Mouse (Mus musculus) left cerebral cortex, adult 2 months (tissue): ENCODE results near the gene Crebbp. TPM values are rescaled to one million over a fixed set of nuclear protein-coding genes. Genes with fewer than 3 reads are reported as not detected.
"Not testable (repeated sequence)": the region's sequence is repeated elsewhere in the genome, so short reads cannot be mapped to it uniquely, and the experiment has no call there.

ENCODE experiments used
- DNase-seq, 2 experiments: peaks; one replicate each; pipeline ENCODE4 v3.0.0; 2021 to 2022; ENCODE audit warnings: low spot score in 2 of 2, mixed read lengths in 1 of 2; ENCODE audit errors: extremely low spot score in 1 of 2
- H3K27ac ChIP-seq: fragments of 200-600 bp; 2 replicates; pipeline ENCODE4 v1.8.1; 2022
- H3K4me3 ChIP-seq: fragments of 200-600 bp; 2 replicates; pipeline ENCODE4 v1.8.1; 2022
- CTCF ChIP-seq: fragments of 200-600 bp; IDR thresholded peaks from 2 replicates; pipeline ENCODE4 v1.8.1; 2022; ENCODE audit warnings: antibody characterized with exemption, mild to moderate bottlenecking, moderate library complexity
- intact Hi-C: fragments of 180-260 bp; cut with DNase I; formaldehyde crosslinking; loops from one replicate; pipeline ENCODE4 v1.15.1; 2025
- total RNA-seq, 2 experiments: library from RNA; stranded (reverse); gene quantifications; 2 replicates each; pipeline ENCODE4 v1.2.3; 2021

Crebbp gene
- total RNA-seq, 2 experiments from 2014 or later, result 91.5 to 92.3 TPM

DNA sequence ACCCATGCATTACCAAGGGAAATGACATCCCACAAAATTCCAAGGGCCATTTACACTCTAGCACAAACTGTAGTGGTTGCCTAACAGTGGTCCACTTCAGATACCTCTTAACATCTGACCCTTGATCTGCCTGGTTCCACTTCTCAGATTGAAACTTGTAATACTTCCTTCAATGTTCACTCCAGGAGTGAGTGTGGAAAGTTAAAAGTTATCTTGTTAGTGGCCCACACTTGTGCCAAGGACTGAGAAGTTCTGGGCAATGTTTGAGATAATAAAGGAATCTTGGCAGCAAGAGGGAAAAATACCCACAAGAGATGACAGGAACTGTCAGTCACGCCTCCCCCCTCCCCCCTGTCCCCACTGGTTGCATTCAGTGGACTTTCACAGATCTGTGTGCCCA, 134.1 kb downstream of the Crebbp start:
- intact Hi-C loops, result loop anchor here (5.0 to 10.0 kb wide), 3 partner anchors 133 to 475 kb away; partner anchors contain the start of genes Crebbp and Tfap4
- no peak for TF ChIP-seq CTCF
- Histone ChIP-seq H3K4me3 (no peak overlapping the region), H3K27ac (no peak overlapping the region)
- no peak for DNase-seq

DNA sequence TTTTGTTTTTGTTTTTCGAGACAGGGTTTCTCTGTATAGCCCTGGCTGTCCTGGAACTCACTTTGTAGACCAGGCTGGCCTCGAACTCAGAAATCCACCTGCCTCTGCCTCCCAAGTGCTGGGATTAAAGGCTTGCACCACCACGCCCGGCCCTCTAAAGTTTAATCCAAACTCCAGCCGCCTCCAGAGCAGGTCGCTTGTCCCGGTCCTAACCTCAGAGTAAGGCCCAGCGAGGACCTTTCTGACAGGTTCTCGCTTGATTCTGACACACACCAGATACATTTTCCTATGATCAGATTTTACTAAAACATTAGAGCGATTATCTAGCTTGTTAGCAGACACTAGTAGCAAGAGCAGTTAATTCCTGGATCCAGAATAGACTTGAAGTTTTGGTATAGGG, 135.5 kb downstream of the Crebbp start:
- H3K27ac ChIP-seq, DNase-seq: not testable (repeated sequence)
- H3K4me3 ChIP-seq, result peak overlapping the region; percentile 95
- intact Hi-C loops, result loop anchor here (5.0 to 10.0 kb wide), 3 partner anchors 134 to 476 kb away; partner anchors contain the start of genes Crebbp and Tfap4

DNA sequence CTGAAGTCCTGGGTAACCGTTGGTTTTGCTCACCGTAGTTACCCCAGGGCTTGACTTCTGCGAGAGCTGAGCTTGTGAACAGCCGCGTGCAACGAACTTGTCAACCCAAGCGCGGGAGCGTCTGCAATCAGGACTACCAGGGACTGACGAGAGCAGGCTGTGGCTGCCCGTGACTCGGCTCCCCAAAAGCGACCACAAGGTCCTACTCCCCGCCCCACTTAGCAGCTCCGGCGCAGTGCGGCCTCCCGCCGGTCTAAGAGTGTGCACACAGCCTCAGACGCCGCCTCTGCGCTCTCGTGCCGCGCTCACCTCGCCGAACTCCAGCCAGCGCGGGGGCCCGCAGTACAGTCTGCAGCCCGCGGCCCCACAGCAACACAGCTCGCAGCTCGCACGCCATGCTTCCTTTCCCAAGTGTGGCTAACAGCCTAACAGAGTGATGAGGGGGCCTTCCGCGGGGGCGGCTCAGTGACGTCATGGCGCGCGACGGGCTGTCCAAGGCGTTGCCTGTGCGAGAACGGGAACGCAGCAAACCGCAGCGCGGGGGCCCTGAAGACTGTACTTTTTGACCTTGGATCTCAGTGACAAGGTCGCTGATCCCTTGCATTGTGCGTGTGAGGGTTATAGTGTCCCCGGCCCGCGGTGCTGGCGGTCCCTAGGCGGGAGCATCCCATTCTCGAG, 136.3 kb downstream of the Crebbp start, which contains the start of gene Trap1:
Gene Trap1 (minus strand): TSS at position 444 of the 678 bp plus-strand sequence.
- H3K27ac ChIP-seq, result peak within 1 kb of the TSS; percentile 99
- peak within 1 kb of the TSS; percentile 95 for H3K4me3 ChIP-seq
- TF ChIP-seq CTCF, result no peak
- intact Hi-C loops, result loop anchor here (5.0 to 10.0 kb wide), 3 partner anchors 135 to 477 kb away; partner anchors contain the start of genes Crebbp and Tfap4
- DNase-seq, result peak; percentile 94 to 98

DNA sequence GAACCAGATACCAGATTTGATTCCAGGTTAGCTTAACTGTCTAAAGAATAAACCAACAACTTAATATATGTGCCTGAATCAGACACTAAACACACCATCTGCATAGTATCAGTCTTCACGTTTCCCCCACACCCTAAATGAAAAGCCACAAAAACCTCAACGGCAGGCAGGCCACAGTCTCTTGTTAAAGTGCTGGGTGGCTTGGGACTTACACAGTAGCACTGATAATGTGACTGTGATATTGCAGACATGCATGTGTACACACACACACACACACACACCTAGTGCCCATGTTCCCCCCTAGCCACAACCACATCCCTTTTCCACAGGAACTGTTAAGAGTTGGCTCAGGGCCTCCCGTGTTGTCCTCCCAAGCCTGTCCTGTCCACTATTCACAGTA, 139.0 kb downstream of the Crebbp start:
- TF ChIP-seq CTCF, result no peak
- H3K27ac ChIP-seq, result no peak overlapping the region
- intact Hi-C loops, result loop anchor here (5.0 to 10.0 kb wide), 3 partner anchors 137 to 480 kb away; partner anchors contain the start of genes Crebbp and Tfap4
- no peak for DNase-seq
- no peak overlapping the region for H3K4me3 ChIP-seq

DNA sequence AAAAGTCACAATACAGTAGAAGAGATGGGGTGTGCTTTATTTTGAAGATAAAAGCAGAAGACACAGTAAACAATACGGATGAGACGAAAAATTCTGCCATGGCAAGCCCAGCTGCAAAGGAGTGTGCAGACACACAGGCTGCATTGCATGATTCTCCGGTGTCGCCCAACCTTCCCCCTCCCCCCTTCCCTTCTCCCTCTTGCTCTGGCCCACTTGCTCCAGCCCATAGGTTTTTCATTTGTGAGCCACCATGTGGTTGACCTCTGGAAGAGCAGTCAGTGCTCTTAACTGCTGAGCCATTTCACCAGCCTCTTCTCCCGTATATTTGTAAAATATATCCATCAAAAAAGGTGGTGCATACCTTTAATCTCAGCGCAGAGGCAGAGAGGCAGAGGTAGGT, 139.5 kb downstream of the Crebbp start:
- no peak; the same call in none of the 2 replicates for TF ChIP-seq CTCF
- no peak for DNase-seq
- intact Hi-C loops, result loop anchor here (10.0 kb wide), 1 partner anchor 481 kb away; the partner anchor contains the start of gene Tfap4
- no peak overlapping the region for H3K4me3 ChIP-seq
- H3K27ac ChIP-seq, result no peak overlapping the region

DNA sequence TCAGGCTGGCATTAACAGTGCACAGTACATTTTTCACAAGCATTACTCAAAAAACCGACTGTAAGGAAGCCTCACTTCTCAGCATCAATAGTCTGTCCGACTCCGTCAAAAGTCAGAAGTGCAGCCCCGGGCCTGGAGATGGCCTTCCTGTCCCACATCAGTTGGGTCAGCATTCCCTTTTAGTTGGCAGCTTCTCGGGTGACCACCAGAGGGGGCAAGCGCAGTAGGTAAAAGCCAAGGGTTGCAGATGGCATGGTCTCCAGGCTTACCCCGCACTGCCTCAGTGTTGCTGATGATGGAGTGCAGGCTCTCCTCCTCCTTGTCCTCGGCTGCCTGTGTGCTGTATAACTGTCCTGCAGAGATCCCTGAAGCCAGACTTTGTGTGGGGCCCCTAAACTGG, 145.2 kb downstream of the Crebbp start:
- intact Hi-C loops, result loop anchor here (2.0 kb wide), 1 partner anchor 216 kb away; no protein-coding TSS in a partner anchor
- DNase-seq, result peak; percentile 32 to 47
- peak; percentile 63 for TF ChIP-seq CTCF
- H3K4me3 ChIP-seq, result no peak overlapping the region
- no peak overlapping the region for H3K27ac ChIP-seq

DNA sequence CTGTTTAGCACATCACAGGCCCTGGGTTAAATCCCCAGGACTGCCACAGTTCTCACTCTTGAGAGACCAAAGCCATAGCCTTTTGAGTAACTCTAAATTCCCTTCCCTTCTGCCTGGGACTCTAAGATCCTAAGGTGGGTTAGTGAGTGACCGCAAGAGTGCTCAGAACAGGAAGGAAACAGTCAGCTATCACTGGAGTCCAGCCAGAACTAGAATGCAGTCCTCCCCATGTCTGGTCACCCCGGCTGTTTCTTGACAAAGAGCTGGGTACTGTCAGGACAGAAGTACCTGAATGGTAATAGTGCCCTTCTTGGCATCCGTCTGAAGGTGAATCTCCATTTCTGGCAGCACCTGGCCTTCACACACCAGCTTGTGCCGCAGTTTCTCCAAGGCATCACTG, 148.9 kb downstream of the Crebbp start:
- Histone ChIP-seq H3K4me3 (no peak overlapping the region), H3K27ac (no peak overlapping the region)
- no peak for DNase-seq
- TF ChIP-seq CTCF, result no peak
- intact Hi-C loops, result no loop called here

DNA sequence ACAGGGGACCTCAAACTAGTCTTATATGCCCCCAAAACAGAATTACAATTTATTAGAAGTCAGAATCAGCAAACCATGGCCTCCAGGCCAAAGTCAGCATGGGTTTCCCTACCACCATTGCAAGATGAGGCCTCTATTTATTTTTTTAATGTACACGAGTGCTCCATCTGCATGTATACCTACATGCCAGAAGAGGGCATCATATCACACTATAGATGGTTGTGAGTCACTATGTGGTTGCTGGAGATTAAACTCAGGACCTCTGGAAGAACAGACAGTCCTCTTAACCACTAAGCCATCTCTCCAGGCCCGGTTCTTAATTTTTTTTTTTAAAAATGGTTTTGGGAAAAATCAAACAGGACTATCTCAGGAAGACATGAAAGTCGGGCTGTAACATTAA, 160.0 kb downstream of the Crebbp start:
- intact Hi-C loops, result no loop called here

DNA sequence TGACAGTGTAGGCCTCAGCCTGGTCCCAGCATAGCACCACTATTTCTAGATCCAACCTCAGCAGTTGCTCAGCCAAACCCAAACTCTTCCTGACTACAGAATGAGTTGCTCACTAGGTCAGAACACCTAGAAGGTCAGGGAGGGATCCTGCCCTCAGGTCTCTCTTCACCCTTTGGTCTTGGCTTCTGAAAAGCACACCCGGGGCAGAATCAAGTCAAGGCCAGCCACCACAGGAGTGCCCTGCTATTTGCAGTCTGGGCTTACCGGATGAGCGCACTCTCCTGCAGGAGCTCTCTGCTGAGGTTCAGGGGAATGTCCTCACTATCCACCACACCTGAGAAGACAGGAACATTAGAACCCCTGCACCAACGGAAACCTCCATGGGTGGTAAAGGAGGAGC, 161.2 kb downstream of the Crebbp start:
- TF ChIP-seq CTCF, result no peak
- intact Hi-C loops, result no loop called here
- Histone ChIP-seq H3K27ac (no peak overlapping the region), H3K4me3 (no peak overlapping the region)
- no peak for DNase-seq

More for the DNA sequence above, 160.0 kb downstream of the Crebbp start:
- TF ChIP-seq CTCF, result peak; percentile 3
- no peak overlapping the region for H3K27ac ChIP-seq
- no peak for DNase-seq
- no peak overlapping the region for H3K4me3 ChIP-seq

DNA sequence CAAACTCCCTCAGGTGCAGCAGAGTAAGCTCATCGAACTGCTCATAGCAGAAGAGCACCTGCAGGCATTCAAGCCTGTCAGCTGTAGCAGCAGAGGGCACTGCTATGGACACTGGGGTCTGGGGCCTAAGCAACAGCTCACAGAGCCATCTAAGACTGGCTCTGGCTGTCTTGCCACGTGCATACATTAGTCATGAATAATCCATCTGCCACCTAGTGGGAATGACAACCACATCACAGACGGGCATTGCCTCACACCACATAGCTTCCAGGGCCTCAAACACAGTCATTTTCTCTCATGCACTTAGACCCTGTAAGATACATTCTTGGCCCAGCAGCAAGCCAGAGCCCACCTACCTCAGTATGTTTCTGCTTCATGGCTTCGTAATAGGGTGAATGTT, 168.3 kb downstream of the Crebbp start:
- intact Hi-C loops, result no loop called here
- H3K27ac ChIP-seq, result no peak overlapping the region
- TF ChIP-seq CTCF, result no peak; the same call in 1 of the 2 replicates
- no peak for DNase-seq
- no peak overlapping the region for H3K4me3 ChIP-seq

DNA sequence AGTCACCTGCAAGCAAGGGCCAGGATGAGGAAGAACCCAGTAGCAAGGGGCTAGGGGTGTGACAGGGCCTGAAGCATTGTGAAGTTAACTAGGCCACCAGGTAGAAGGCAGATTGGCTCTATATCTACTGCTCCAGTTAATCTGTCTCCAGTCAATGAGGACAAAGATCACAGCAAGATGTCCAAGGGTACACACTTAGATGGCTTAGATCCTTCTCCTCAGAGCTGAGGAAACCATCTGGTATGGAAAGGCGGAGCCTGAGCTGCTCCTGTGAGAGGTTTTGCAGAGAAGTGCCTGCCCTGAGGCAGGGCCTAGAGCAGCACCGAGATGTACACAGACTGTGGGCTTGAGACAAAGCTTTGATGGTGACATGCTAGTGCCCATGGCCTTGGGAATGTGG, 169.7 kb downstream of the Crebbp start:
- no peak for TF ChIP-seq CTCF
- intact Hi-C loops, result no loop called here
- Histone ChIP-seq H3K27ac (no peak overlapping the region), H3K4me3 (no peak overlapping the region)
- no peak for DNase-seq

DNA sequence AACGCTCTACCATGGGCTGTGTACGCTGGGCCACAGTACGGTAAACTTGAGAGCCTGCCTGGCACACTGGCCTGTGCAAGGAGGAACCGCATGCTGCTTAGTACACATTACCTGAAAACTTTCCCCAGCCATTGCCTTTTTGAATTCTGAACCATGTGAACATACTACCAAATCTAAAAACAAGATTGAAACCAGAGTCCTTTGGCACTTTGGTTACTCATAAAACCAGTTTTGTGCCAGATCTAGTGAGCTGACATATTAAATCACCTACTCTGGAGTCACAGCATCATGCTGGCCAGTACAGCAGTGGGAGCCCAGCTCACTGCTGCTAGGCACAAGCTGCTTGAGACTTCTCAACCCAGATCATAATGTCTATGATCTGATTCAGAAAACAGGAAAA, 172.2 kb downstream of the Crebbp start:
- intact Hi-C loops, result no loop called here
- H3K4me3 ChIP-seq, result no peak overlapping the region
- no peak for DNase-seq
- TF ChIP-seq CTCF, result no peak
- H3K27ac ChIP-seq, result no peak overlapping the region

DNA sequence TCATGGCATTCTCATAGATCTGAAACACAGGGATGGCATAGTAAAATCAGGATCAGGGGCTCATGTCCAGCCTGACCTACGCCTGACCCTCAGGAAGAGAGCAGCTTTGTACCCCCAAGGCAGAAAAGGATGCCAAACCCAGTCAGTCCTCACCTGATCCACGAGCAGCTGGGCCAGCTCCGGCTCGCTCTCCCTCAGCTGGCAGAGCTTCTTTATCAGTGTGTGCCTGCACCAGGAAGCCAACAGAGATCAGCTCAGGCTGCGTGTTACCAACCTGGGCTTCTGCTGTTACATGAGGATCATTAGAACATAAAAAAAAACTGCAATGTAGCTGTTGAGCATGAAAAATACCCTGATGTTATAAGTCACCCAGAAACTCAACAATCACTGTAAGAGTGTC, 173.6 kb downstream of the Crebbp start:
- intact Hi-C loops, result no loop called here
- no peak overlapping the region for H3K4me3 ChIP-seq
- TF ChIP-seq CTCF, result no peak
- no peak overlapping the region for H3K27ac ChIP-seq
- no peak for DNase-seq
